In the genomic region with DNA sequence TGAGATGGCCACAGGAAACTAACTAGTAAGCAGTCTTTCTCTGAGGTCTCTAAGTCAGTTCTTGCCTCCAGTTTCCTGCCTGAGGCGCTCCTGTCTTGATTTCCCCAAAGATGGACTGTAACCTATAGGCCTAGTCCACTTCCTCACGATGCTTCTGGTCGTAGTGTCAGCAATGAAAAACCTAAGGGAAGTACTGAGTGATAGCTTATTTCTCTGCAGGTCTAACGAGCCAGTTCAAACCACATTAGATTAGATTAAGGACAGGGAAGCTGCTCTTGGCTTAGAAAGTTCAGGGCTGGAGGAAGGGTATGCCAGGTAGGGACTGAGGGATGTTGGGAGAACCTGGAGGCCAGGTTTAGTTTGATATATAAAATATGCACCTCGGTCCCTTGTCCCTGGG, we compare ENCODE assay signal across 31 mouse cellular contexts.
"Had no signal": no experiment of that assay in that cellular context is flagged by ENCODE, and none has a peak within 500 bp of the region (broad histone marks: within the 10 kb centered on the region; RNA-seq: fewer than 3 reads in every experiment).

No protein-coding gene starts in this region.

- H3K4me2 ChIP-seq: limb, embryonic 12.5 days; limb, embryonic 13.5 days; limb, embryonic 15.5 days; liver, embryonic 11.5 days; liver, embryonic 12.5 days; liver, embryonic 13.5 days; liver, embryonic 15.5 days; lung, embryonic 14.5 days; lung, embryonic 15.5 days; midbrain, embryonic 11.5 days; midbrain, embryonic 12.5 days; midbrain, embryonic 13.5 days; midbrain, embryonic 15.5 days; neural tube, embryonic 12.5 days had no signal

- DNase-seq: left cerebral cortex, postnatal 4 days; liver; liver, embryonic 13.5 days; liver, postnatal 0 days; lung, adult 18-20 months; lung, adult 2 months; lung, embryonic 14.5 days; lung, postnatal 10 days; lung, postnatal 14 days; lung, postnatal 36 days; lung, postnatal 4 days; midbrain, embryonic 14.5 days had no signal

- H3K27ac ChIP-seq: limb, embryonic 12.5 days; limb, embryonic 13.5 days; limb, embryonic 15.5 days; liver, embryonic 12.5 days; liver, embryonic 13.5 days; liver, embryonic 14.5 days; liver, embryonic 15.5 days; lung, embryonic 15.5 days; macrophage; midbrain, embryonic 10.5 days; midbrain, embryonic 12.5 days; midbrain, embryonic 13.5 days; midbrain, embryonic 15.5 days; neural tube, embryonic 12.5 days had no signal

- ATAC-seq: liver, embryonic 12.5 days; liver, postnatal 0 days; lung, postnatal 0 days; midbrain, embryonic 13.5 days; midbrain, embryonic 15.5 days; midbrain, embryonic 16.5 days had no signal

- H3K4me3 ChIP-seq: limb, embryonic 12.5 days; limb, embryonic 13.5 days; limb, embryonic 15.5 days; liver, embryonic 12.5 days; liver, embryonic 13.5 days; liver, embryonic 15.5 days; lung, embryonic 15.5 days; megakaryocyte, embryonic 14.5 days; midbrain, embryonic 10.5 days; midbrain, embryonic 12.5 days; midbrain, embryonic 13.5 days; midbrain, embryonic 15.5 days; myocyte; neural tube, embryonic 12.5 days had no signal

- H3K4me1 ChIP-seq: limb, embryonic 12.5 days; limb, embryonic 13.5 days; limb, embryonic 15.5 days; liver, embryonic 12.5 days; liver, embryonic 13.5 days; liver, embryonic 15.5 days; lung, embryonic 15.5 days; megakaryocyte, embryonic 14.5 days; midbrain, embryonic 10.5 days; midbrain, embryonic 12.5 days; midbrain, embryonic 13.5 days; midbrain, embryonic 15.5 days; neural tube, embryonic 12.5 days had no signal

- H3K27me3 ChIP-seq: limb, embryonic 12.5 days; limb, embryonic 13.5 days; limb, embryonic 15.5 days; liver, embryonic 12.5 days; liver, embryonic 13.5 days; liver, embryonic 15.5 days; lung, embryonic 15.5 days; megakaryocyte, embryonic 14.5 days; midbrain, embryonic 12.5 days; midbrain, embryonic 13.5 days; midbrain, embryonic 15.5 days; neural tube, embryonic 12.5 days had no signal

- H3K9ac ChIP-seq: limb, embryonic 12.5 days; limb, embryonic 13.5 days; limb, embryonic 15.5 days; liver, embryonic 12.5 days; liver, embryonic 13.5 days; liver, embryonic 14.5 days; liver, embryonic 15.5 days; liver, postnatal 0 days; lung, embryonic 14.5 days; lung, embryonic 15.5 days; midbrain, embryonic 12.5 days; midbrain, embryonic 13.5 days; midbrain, embryonic 15.5 days; neural tube, embryonic 12.5 days had no signal

- H3K9me3 ChIP-seq: limb, embryonic 12.5 days; limb, embryonic 13.5 days; limb, embryonic 15.5 days; liver, embryonic 12.5 days; liver, embryonic 13.5 days; liver, embryonic 15.5 days; lung, embryonic 15.5 days; megakaryocyte, embryonic 14.5 days; midbrain, embryonic 10.5 days; midbrain, embryonic 12.5 days; midbrain, embryonic 13.5 days; midbrain, embryonic 15.5 days; neural tube, embryonic 12.5 days had no signal
